Mouse (Mus musculus): ENCODE results near the gene Erp27.

The Erp27 gene

DNA sequence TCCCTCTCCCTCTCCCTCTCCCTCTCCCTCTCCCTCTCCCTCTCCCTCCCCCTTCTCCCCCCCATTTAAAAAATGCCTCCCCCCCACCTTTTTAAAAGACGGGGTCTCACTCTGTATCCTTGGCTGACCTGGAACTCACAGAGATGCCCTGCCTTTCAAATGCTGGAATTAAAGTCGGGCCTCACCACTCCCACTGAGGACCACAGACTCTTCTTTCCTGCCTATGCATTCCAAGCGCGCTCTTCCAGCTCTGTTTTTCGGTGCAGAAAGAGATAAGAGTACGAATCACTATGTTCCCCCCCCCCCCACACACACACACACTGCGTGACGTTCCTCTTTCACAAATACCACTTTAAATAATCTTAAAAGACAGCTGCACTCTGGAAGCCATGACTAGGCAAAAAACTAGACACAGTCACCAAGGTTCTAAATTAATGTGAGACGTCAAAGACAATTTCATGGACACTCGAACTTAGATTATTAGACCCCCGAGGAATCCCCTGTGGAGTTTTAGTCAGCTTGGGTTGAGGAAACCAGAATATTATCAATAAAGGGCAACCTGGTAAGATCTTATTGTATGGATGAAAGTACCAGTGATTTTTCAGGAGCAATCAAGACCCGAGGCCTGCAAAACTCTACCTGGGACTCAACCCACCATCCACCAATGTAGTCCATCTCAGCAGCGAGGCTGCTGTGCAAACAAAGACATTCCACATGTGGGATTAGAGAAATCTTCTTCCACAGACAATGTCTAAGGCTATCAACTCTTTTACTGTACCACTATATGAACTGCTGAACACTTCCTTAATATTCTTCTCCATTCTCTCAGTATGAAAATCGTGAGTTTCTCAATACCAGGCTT, 17.6 kb upstream of the Erp27 start:
- DNase-seq (ENCODE audit: low spot score) = no peak

DNA sequence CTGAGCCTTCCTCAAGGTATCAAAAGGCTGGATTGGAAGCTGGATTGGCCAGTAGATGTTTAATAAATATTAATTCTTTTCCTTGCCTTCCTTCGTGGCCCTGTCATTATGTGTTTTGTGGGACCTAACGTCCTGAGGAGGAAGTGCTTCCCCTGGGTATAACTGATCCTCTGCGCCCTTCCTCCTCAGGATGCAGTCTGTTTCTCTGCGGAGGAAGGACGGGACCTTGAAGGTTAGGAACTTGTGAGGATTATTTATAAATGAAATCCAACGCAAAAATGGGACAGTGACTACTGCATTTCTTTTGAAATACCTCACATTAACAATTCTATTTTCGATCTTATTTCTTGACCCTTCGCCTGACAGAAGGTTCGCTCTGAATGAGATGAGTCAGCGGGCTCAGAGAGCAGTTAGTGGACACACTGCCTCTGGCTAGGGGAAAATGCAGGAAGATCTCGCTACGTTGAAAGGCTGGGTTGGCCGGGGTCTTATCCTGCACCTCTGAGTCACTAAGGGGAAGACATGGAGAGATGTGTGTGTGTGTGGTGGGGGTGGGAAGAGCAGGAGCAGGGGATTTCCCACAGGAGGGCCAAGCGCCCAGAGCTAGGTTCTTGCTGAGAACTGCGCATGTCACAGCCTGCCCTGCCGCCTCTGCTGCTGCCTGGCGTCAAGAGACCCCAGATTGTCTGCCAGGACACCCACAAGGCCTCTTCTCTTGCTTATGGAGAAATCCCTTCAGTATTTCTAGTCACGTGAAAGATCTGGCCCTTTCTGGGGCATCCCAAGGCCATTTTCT, 16.5 kb upstream of the Erp27 start:
- DNase-seq (ENCODE audit: low spot score) = no peak

DNA sequence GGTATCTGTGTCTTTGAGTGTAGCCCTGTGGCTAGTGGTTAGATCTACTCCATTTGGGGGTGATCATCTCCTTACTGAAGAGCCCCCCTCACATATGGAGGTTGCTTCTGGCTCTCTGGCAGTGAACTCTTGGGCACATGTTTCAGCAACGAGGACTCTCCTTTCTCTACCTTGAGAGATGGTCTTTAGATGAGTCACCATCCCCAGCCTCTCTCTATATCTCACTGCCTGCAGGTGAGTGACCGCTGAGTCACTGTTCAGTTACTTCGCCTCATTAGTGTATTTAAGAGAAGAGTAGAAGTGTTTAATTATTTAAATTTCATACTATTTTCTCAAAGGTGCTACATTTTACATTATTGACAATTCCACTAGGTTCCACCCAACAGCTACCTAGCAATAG, 15.1 kb upstream of the Erp27 start:
- DNase-seq (ENCODE audit: low spot score) = no peak

DNA sequence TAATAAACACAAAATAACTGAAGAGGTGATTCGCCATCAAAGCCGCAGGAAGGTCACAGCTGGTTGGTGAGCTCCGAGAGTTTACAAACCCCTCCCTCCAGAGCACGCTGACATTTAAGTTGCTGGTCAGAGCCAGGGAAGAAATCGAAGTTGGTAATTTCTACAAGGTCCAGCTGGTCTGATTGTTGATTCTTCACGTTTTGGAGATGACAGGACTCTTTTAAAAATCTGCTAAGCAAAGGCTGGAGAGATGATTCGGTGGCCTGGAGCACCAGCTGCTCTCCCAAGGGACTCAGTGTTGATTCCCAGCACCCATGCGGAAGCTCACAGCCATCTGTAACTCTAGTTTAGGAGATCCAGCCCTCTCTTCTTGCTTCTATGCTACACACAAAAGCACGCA, 14.4 kb upstream of the Erp27 start:
- DNase-seq (ENCODE audit: low spot score) = no peak

DNA sequence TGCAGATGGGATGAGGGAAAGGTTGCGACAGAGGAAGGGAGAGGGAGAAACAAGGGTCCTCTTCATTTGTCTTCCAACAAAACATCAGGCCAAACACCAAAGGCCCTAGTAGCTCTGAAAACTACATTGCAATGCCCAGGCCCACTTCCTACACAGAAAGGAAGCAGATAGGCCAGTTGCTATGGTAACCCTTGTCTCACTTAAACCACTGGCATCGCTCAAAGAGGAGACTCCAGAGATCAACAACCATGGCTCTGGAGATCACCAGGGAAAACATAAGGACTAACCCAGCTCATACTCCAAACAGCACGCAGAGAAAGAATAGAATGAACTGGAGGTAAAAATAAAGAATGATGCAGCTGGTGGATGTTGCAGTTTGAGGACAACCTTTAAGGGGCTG, 13.3 kb upstream of the Erp27 start:
- no peak for DNase-seq (ENCODE audit: low spot score)

DNA sequence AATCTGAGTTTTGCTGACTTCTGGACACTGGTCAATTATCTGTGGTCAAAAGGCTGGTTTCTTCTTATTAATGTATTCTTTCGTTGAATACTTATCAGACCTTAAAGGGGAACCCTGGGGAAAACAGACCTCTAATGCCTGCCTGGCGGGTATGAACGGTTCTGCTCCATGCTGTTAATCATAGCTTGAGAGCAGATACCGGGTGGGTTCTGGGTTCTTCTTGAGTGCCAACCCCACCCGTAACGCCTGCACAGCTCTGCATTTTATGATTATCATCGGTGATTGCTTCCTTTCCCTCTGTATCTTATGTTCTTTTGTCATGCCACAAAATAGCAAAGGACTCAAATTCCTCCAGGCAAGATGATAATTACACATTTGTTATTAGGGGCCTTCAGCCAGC, 12.1 kb upstream of the Erp27 start:
- no peak for DNase-seq (ENCODE audit: low spot score)

DNA sequence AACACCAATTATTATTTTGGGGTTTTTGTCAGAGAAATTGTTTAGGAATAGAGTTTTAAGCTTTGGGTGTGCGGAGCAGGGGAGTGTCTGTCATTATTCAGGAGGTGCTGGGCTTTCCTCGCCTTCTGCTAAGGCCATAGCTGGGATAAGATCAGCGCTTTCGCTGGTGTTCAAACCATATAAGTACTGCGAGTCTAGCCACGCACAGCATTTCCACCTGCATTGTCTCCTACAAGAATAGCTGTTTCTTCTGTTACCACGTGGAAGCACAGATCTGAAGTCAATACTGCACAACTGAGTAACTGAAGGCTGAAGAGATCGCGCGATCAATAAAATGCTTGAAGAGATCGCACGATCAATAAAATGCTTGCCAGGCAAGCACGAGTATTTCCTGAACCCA, 9.3 kb upstream of the Erp27 start:
- DNase-seq (ENCODE audit: low spot score) = no peak

DNA sequence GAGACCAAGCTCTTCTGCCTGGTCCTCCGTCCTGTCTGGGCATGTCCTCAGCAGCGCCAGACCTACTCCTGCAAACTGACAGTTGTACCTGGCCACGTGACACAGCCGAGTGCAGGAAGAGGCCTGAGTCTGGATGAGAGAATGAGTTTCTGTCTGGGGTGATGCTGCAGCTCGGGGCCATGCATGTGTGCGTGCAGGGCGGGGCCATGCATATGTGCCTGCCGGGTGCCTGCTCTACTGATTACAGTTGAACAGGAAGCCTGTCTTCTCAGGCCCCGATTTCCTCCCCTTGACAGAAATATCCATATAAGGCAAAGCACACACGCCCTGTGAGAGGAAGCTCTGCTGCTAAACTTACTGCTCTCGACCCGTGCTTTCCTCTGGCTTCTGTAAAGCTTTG, 8.7 kb upstream of the Erp27 start:
- no peak for DNase-seq (ENCODE audit: low spot score)

DNA sequence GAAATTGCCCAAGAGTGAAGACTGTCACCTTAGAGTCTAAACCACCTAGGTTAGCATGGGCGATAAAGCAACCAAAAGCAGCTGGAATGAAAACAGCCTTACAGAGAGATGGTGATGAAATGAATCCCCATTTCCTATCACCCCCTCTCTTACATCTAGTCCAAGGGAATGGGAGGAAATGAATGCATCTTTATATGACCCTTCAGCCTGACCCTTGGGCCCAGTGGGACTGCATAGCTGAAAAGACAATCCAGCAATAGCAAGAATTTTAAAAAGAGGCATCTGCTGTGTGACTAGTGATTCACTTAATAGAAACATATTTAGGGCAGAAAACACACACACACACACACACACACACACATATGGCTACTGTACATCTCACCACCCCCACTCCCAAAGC, 5.6 kb upstream of the Erp27 start:
- no peak for DNase-seq (ENCODE audit: low spot score)

DNA sequence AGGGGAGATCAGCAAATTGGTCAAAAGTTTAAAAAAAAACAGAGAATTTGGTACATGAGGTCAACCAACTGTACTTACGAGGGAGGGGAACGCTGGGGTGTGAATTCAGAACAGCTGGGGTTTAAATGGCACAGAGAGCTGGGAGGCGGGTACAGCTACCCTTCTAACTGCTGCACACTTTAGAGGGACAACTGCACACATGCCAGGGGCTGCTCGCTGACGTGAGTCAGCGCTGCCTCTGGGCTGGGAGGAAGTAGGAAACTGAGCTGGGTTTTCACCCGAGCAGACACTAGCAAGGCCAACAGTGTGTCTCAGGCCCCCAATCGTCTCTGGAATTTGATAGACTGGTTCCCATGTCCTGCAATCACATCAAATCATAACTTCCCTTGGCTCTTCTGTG, 3.1 kb upstream of the Erp27 start:
- no peak for DNase-seq (ENCODE audit: low spot score)

DNA sequence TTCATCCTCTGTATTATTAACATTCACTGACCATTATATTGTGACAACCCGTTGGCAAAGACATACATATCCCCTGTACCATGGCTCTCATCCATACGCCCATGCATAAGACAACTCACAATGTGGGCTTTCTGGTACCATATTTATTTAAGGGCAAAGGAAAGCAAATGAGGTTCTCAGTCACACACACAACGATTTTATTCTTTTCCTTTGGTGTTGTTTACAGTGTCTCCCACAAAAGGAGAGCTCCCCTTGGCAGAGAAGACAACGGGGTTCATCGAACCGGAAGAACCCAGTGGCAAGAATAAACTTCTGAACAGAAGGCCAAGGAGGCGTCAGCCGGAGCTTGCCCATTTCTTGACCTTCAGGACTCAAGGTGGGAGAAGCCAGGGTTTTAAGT, 1.6 kb upstream of the Erp27 start, which contains the start of gene Pde6h:
Gene Pde6h (plus strand): TSS at position 301 of the 400 bp plus-strand sequence.
- no peak for DNase-seq (ENCODE audit: low spot score)

DNA sequence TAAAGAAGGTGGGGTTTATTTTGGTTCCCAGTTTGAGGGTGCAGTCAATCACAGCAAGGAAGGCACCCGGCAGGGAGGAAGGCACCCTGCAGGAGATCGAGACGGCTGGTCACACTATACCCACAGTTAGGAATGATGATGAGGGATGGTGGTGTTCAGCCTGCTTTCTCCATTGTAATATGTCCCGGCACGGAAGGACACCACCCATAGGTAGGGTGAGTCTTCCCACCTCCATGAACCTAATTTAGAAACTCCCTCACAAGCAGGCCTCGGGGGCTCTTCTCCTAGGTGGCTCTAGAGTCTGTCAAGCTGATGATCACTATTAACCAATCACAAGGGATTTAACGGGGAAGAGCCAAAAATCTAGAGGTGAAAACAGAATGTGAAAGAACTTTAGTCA, 891 bp upstream of the Erp27 start:
- DNase-seq (ENCODE audit: low spot score) = no peak

DNA sequence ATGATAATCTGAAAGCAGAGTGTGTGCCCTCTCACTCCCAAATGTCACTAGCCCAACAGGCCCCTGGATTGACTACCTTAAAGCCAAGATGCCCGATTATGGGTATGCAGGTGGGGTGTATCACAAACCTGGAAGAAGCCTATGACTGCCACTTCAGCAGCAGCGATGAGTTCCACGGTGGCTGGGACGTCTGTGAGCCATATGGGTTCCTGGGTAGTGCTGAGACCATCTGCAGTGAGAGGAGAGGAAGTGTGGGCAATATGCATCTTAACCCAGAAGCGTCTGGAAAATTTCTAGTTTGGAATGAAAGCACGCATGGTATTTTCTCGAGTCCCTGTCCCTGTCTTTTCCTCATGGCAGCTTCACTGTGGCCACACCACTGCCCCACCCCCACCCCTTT, 379 bp downstream of the Erp27 start:
- no peak for DNase-seq (ENCODE audit: low spot score)

DNA sequence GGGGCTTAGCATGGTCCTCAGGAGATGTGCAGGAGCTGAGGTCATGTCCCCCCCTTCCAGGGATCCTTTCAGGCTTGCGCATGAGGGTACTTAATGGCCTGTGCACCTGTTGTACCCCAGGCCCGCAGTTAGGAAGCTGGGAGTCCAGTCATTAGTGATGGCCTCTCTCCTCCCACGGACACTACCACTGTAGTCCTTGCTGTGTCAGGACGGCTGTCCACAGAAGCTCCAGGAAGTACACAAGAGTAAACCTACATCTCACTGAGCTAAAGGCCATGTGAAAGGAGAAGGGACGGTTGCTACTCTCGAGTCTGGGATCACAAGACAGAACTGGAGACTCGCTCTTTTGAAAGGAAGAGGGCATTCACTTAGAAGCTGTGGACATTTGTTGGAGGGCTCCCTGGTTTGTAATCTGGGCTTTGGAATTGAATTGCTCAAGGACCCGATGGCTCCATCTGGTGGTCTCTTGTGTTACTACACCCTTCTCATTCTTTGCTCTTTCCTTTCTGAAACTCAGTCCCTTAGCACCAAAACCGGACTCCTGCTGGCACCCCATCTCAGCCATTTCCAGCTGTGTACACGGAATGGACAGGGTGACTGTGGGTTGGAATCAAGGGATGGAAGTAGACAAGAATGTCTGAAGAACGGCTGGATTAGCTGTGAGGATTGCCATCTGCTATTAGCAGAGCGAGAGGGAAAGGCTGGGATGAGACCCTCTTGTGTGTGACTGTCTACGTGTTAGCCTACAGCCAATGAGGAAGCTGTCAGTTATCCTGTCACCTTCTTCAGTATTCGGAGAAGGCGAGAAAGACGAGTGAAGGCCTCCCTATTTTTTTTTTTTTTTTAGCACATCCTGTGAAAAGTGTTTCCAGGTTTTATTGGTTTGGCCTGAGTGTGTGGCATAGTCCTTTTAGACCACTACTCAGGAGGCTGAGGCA, 1.4 kb downstream of the Erp27 start:
- DNase-seq (ENCODE audit: low spot score) = peak; percentile 88

DNA sequence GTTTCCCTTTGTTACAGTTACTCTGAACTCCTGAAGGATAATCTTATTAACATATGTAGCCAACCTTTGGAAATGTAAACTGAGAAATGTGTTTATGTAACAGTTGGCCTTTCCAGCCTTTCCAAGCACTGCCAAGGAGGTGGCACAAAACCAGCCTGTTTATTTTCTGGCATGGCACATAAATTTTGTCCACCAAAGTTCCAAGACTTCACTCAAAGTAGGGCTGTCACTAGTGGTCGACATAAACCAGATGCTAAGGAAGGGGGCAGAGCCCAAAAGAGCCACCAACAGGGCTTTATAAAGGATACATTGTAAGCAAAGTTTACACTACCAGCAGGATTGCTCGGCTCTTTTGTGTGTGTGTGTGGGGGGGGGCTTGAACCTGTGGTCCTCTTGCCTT, 4.1 kb downstream of the Erp27 start:
- DNase-seq (ENCODE audit: low spot score) = no peak

DNA sequence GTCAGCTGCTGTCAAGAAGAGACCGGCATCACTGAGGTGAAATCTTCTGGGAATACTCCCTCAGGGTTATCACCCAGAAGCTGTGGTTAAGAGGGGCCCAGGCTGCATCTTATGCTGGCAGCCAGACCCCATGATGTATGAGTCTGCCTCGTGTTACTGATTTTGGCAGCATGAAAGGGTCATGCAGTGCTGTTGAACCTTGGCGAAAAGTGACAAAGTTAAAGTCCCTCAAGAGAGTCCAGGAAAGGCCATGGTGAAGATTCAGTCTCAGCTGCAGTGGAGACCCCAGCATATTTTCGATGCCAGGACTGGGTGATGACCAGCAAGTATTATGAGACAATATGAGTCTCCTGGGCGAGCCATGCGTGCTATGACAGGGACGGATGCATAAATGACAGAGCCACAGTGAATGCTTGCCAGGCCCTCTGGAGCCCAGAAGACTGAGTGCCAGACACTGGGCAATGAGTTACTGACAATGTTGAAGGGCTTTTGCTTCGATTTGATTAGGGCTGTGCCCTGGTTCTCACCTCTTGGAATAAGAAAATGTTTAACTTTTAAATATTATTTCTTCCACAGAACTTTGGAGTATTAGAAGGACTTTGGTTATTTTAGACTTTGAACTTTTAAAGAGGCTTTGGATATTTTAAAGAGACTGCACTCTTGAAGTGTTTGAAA, 6.1 kb downstream of the Erp27 start:
- DNase-seq (ENCODE audit: low spot score) = no peak

DNA sequence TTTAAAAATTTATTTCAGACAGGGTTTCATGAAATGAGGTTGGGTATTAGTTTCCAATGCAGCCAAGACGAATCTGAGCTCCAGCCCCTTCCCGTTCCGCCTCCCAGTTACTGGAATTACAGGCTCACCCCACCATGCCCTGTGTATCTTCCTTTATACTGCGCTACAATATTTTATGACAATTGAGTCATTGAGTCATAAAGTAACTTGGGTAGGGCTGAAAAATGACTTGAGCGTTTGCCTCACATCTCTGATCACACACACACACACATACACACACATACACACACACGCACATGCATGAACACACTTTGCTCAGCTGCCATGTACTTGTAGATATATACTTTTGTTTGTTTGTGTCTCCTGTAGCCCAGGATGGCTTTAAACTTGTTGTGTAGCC, 7.7 kb downstream of the Erp27 start:
- DNase-seq (ENCODE audit: low spot score) = no peak

DNA sequence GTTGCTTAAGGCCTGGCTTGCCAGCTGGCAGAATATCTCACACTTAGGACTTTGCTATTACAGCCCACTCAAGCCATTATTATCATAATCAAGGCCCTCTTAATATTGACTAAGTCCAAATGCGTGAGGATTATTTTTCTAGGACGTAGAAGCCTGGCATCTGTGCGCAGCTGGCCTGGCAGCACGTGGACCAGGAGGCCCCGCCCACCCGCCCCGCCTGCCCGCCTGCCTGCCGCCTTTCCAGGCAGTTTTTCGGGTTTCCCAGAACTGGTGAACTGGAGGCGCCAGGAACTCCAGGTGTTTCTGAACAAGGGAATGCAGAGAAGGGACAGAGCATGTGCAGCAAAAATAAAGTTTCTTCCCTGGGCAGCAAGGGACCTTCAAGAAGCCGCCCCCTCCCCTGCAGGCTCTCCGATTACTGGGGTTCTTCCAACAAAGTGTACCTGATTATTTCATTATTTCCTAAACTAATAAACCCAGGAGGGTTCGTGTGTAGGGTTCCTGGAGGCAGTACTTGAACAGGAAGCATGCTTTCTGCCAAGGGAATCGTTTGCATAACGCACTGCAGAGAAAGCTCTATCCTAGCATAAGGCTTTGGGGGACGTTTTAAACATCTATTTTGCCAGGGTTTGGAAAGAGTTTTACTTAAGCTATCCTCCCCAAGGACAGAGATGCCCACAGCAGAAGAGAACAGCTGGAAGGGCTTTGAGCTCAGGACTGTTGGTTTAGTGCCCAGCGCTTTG, 8.4 kb downstream of the Erp27 start:
- peak; percentile 67 for DNase-seq (ENCODE audit: low spot score)

DNA sequence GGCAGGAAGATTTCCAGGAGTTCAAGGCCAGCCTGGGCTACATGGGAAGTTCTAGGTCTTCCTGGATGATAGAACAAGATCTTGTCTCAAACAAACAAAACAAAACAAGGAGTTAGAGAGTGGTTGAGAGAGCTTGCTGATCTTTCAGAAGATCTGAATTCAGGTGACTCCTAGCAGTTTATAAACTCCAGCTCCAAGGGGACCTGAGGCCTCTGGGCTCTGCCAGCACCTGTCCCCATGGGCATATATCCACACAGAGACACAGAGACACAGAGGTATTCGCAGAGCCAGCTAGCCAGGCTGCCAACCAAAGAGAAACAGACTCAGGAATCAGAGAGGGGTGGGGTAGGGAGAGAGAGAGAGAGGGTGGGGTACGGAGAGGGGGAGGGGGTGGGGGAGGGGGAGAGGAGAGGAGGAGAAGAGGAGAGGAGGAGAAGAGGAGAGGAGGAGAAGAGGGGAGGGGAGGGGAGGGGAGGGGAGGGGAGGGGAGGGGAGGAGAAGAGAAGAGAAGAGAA, 9.2 kb downstream of the Erp27 start:
- no peak for DNase-seq (ENCODE audit: low spot score)

DNA sequence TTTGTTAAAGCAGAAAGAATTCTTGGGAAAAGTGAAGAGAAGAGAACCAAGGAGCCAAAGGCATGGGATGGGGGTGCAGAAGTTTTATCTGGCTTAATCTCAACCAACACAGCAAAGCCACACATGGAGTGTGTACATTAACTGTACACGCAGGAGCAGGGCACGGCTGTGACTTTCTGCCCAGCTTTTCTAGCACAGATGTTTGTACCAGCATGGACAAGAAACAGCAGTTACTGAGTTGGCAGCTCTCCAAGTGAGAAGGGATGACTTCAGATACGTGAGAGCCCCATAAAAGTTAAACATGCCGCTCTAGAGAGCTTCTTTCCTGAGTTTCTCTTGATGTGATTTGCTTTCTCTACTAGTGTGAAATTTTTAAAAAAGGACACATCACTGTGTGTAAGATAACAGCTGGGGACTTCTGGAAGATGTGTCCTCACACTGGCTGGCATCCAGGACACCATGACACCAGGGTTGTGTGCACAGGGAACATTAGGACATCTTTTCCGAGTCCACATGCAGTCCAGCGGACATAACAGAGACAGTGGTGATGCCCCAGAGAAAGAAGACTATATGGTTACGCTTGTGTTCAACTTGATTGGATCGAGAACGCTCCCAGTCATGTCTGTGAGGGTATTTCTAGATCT, 11.6 kb downstream of the Erp27 start:
- no peak for DNase-seq (ENCODE audit: low spot score)
